Mouse (Mus musculus) adrenal gland, postnatal 14 days (tissue): ENCODE measurements around the gene Fam76b. TPM values are rescaled to one million over a fixed set of nuclear protein-coding genes. Genes with fewer than 3 reads are reported as not detected.
"Not testable (repeated sequence)": the region's sequence is repeated elsewhere in the genome, so short reads cannot be mapped to it uniquely, and the experiment has no call there.

Experiments
- DNase-seq: peaks from one replicate; pipeline ENCODE4 v3.0.0; 2021; ENCODE audit warnings: mixed read lengths
- long read RNA-seq, 2 experiments: library from polyadenylated mRNA; stranded (forward); transcript quantifications; one replicate each; pipeline ENCODE4 v2.0.0; 2021
- total RNA-seq: library from RNA; stranded (reverse); gene quantifications from 2 replicates; pipeline ENCODE4 v1.2.3, GENCODE M21; 2021

Gene Fam76b
- 22.4 and 27.2 TPM in 2 replicates for total RNA-seq
- long read RNA-seq, experiment 1, partial matches to known transcripts: 1 of 8 reads
- long read RNA-seq, experiment 1, other reads (novel, unspliced or antisense): 4 of 8 reads
- long read RNA-seq, experiment 2, partial matches to known transcripts: 0 of 7 reads
- long read RNA-seq, experiment 2, other reads (novel, unspliced or antisense): 4 of 7 reads

DNA sequence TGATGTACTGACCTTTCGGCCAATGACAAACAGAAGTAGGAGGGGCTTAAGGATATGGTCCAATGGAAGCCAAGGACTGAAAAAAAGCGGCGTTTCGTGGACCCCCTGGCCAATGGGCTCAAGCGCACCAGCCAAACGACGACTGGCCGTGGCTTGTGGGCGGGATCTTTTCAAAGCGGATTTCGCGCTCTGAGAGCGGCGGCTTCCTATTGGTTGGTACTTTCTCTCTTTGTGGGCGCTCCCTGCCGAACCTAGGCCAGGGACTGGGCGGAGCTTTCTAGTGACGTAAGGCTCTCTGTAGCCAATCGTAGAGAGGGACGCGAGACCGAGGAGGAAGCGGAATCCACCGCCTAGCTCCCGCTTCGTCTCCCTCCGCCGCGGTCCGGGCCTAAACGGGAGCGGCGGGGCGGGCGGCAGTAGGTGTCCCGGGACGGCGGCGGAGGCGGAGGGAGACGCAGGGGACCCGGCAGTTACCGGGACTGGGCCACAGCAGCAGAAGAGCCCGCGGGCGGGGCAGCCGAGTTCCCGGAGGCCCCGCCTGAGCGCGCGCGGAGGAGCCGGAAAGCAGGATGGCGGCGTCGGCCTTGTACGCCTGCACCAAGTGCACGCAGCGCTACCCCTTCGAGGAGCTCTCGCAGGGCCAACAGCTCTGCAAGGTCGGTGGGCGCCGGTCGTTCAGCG, at the start of gene Fam76b:
Gene Fam76b, plus strand, starts transcription at position 311 of the 681 bp plus-strand sequence.
- peak; percentile 99 for DNase-seq

DNA sequence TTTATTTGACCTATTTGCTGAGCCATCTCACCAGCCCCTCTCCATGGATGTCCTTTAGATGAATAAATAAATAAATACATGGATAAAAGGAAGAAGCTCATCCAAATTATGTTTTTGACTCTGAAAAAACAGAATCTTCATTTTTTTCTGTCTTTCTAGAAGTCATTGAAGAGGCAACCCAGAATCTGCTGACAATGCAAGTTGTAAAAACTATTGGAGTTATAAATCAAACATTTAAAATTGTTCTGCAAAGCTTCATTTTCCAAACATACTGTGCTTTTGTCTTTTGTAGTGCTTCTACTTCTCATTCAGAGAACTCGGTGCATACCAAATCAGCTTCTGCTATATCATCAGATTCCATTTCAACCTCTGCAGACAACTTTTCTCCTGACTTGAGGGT, 45.5 kb upstream of the Fam76b start:
- DNase-seq: no peak

DNA sequence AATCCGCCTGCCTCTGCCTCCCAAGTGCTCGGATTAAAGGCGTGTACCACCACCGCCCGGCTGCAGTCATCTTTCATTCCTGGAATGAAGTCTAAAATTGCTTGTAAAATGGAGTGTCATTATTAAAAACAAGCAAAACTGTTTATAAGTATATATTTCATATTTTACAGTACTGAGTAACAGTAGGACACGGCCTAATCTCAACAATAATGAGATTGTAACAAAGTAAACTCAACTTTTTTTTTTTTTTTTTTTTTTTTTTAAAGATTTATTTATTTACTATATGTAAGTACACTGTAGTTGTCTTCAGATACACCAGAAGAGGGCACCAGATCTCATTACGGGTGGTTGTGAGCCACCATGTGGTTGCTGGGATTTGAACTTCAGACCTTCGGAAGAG, 36.7 kb upstream of the Fam76b start:
- DNase-seq: not testable (repeated sequence)

DNA sequence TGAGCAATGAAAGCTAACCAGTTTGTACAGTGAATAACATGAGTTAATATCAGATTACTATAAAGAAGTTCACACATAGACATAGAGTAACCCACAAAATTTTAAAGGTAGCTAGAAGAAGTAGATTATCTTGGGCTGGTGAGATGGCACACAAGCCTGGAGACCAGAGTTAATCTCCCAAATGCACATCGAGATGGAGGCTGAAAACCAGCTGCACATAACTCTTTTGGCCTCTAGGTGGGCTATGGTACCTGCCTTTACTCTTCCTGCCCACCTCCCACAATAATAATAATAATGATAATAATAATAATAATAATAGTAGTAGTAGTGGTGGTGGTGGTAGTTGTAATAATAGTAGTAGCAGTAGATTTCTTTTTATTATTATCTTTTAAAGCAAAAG, 33.2 kb upstream of the Fam76b start:
- DNase-seq: no peak

- DNase-seq: no peak
These were observed 32.8 kb upstream of the Fam76b start for GRCm38 (mm10) chr9:13794756-13795155.

DNA sequence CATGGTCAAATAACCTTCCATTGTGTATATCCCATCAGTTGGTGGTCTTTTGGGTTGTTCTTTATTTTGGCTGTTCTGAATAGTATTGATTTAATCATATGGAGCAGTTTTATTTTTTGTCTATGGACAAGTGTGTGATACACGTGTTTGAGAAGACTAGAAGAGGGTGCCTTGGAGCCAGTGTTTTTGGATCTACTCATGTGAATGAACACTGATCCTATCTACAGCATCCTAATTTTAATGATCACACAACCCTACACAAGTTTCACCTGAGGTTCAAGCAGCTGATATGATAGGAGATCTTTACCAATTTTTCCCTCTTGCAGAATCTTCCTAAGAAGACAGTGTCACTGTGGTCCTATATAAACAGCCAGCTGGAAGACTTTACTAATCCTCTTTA, 23.0 kb upstream of the Fam76b start:
- no peak for DNase-seq

GRCm38 (mm10) chr9:13806854-13807253, 20.7 kb upstream of the Fam76b start:
- no peak for DNase-seq

DNA sequence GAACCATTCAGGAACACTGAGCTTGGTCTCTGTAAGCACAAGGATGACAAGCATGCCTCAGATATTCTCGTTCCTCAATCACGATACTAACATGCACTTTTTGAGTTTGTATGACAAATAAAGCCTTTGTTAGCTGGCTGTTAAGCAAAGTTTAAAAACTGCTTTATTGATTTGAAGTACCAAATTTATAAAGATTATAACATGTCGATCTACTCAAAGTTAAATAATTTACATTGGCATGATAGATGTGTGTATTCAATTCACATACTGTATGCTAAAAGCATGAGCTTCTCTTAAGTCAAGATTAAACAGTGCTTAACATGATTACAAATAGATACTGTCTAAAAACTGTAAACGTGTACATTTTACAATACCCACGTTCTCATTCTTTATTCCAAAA, 19.9 kb upstream of the Fam76b start:
- no peak for DNase-seq

GRCm38 (mm10) chr9:13809937-13810336, 17.6 kb upstream of the Fam76b start:
- DNase-seq: peak; percentile 28

- no peak for DNase-seq
These were observed 9.1 kb upstream of the Fam76b start for GRCm38 (mm10) chr9:13818369-13818768.

- DNase-seq: no peak
These were observed 6.7 kb upstream of the Fam76b start for GRCm38 (mm10) chr9:13820774-13821173.

GRCm38 (mm10) chr9:13825896-13826295, 1.6 kb upstream of the Fam76b start:
- DNase-seq: no peak

DNA sequence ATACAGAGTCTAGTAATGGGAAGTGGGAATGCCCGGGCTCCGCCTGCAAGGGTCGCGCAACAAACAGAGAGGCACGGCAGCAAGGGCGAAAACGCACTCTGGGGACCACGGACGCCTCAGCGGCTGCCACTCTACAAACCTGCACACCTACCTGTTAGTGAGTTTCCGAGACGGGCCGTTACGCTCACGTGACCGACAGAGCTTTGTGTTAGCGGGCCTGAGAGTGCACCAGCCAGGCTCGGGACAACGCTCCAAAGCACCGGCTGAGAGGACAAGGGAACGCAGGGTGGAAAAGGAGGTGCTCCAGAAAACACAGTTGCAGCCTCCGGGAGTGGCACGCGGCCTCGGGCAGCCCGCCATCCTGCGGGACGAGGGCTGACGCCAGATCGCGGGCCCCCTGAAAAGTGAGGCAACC, 1.1 kb upstream of the Fam76b start:
- DNase-seq: peak; percentile 78

DNA sequence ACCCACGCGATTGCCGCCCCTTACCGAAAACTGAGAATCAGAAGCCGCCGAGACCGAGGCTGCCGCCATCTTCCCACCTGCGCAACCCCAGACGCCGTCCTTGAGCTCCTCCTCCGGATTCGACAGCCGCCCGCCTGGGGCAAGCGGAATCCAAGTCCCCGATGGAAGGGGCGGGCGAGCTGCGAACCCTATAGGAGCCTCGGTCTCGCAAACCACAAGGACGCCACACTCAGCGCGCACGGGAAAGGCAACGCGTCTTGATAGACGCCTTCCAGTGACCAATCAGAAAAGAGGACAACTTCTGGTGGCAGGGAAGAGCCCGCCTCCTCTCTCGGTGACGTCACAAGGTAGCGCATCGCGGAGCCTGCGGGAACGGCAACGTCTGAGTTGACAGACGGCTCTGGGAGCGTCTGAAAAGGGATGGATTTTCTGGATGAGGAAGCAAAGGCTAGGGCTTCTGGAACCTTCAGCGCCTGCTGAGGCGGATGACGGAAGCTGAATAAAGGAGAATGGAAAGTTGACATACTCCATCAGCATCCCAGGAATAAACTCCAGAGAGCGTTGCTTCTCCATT, 597 bp upstream of the Fam76b start, which contains the start of gene Cep57:
Gene Cep57, minus strand, starts transcription at position 276 of the 574 bp plus-strand sequence.
- DNase-seq: peak; percentile 93

DNA sequence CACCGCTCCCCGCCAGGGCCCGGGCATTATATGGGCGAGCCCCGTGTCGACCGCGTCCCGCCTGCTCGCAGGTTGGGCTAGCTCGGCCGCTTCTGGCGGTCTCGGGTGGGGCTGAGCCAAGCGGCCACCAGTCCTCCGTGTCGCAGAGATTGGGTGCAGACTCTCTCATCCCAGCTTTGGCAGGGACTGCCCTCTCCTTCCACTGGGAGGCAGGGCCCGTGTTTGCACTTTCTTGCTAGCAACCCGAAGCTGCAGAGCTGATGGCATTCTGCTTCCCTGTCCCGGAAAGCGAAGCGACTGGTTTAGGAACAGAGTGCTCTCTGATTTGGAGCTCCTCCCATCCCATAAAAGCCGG, 548 bp downstream of the Fam76b start:
- peak; percentile 80 for DNase-seq

GRCm38 (mm10) chr9:13835256-13835655, 7.7 kb downstream of the Fam76b start:
- no peak for DNase-seq

- no peak for DNase-seq
These were observed 9.2 kb downstream of the Fam76b start for GRCm38 (mm10) chr9:13836726-13837125.

GRCm38 (mm10) chr9:13847591-13847990, 20.1 kb downstream of the Fam76b start:
- no peak for DNase-seq

GRCm38 (mm10) chr9:13848481-13849480, 21.3 kb downstream of the Fam76b start:
- peak; percentile 54 for DNase-seq

- DNase-seq: no peak
These were observed 26.4 kb downstream of the Fam76b start for GRCm38 (mm10) chr9:13853876-13854275.

DNA sequence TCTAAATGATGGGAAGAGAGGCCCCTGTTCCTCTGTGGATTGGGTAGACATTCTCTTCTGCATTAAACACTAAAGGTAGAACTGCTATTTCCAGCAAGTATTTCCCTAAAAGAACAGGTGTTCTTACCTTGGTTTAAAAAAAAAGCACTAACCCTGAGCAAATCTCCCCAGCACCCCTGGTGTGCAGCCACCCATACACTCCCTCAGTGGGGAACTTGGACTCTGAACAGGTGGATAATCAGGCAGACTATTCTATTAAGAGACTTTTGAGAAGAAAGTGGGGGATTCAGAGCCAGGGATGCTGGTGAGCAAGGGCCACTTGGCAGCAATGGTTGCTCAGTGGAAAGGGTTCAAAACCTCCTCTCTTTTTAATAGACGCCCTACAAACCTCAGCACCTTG, 28.7 kb downstream of the Fam76b start:
- no peak for DNase-seq

DNA sequence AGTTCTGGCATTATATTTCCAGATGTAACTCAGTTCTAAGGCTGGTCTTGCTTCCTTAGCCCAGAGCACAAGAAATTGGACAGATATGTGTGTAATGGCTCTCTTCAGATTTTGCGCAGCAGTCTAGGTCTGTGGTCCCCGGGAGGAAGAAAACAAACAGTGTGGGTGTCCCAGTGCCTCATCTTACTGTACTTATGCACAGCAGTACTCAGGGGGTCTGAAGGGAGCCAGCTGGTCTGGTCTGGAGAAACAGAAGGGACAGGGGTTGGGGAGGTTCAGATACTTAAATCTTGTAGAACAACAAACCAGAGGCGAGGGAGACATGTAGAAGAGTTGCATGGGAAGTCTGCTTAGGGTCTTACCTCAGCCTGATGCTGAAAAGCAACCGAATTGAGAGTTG, 29.3 kb downstream of the Fam76b start:
- DNase-seq: no peak

DNA sequence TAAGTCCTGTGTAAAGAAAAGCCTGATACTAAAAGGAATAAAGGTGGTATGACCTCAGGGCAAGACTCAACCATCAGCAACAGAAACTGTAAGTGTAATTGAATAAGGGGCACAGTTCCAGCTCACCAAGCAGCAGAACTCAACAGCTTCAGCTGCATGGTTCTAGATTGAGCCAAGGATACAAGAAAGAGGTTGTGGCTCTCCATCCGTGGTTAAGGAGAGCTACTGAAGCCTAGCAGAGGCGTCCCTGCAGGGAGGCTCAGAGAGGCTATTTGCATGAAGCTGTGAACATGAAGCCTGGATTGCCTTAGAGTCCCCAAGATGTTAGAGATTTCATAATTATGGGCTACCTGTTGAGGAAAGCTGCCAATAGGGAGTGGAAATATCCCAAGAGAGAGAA, 40.1 kb downstream of the Fam76b start:
- DNase-seq: no peak
